Mouse (Mus musculus) ES-Bruce4 (cell line): ENCODE data around the gene Galk1.

Source experiments
- CTCF ChIP-seq: IDR thresholded peaks from one replicate; pipeline ENCODE4 v1.8.1; 2011; ENCODE audit warnings: low read depth, low read length
- EP300 ChIP-seq: IDR thresholded peaks from 2 replicates; pipeline ENCODE4 v1.6.1; 2011; ENCODE audit warnings: low read depth, low read length; ENCODE audit not compliant: insufficient read depth
- POLR2A ChIP-seq: IDR thresholded peaks from one replicate; pipeline ENCODE4 v1.8.1; 2011; ENCODE audit warnings: low read length; ENCODE audit not compliant: insufficient read depth

DNA sequence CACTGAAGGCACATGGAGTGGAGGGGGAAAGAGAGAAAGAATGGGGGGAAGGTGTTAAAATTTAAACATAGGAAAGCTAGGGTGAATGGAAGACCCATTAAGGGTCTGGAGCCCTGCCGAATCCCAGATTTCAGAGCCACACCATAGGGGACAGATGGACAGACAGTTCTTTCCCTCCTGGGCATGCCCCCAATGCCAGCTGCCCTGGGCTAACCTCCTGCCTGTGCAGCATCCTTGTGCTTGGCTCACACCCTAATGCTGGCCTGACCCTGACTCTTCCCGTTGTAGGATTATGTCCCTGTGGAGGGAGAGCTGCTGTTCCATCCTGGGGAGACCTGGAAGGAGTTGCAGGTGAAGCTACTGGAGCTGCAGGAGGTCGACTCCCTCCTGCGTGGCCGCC, 14.9 kb downstream of the Galk1 start:
- TF ChIP-seq EP300: no peak
- no peak for TF ChIP-seq CTCF
- TF ChIP-seq POLR2A: no peak
